Mouse (Mus musculus): ENCODE measurements around the gene Esyt1.

The Esyt1 gene

DNA sequence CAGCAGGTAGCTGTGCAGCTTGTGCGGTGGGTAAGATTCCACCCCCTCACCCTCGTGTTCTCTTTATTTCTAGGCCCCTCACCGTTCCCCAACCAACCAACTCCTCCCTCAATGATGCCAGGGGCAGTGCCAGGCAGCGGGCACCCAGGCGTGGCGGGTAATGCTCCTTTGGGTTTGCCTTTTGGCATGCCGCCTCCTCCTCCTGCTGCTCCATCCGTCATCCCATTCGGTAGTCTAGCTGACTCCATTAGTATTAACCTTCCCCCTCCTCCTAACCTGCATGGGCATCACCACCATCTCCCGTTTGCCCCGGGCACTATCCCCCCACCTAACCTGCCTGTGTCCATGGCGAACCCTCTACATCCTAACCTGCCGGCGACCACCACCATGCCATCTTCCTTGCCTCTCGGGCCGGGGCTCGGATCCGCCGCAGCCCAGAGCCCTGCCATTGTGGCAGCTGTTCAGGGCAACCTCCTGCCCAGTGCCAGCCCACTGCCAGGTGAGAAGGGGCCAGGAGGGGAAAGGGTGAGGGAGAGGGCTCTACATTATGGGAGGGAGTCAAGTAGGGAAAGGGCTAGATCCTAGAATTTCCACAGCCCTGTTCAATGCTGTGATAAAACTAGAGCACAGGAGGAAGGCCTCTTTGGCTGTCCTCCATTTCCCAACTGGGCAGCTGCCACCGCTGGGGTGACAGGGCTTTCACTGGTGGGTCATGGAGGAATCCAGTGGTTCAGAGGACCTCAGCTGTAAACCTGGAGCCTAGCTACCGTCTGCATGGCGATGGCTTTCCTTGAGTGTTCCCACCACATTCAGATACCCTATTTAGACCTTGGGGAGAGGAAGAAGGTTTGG, 37.6 kb downstream of the Esyt1 start:
- DNase-seq (ENCODE audit: low read depth, low spot score): no peak

DNA sequence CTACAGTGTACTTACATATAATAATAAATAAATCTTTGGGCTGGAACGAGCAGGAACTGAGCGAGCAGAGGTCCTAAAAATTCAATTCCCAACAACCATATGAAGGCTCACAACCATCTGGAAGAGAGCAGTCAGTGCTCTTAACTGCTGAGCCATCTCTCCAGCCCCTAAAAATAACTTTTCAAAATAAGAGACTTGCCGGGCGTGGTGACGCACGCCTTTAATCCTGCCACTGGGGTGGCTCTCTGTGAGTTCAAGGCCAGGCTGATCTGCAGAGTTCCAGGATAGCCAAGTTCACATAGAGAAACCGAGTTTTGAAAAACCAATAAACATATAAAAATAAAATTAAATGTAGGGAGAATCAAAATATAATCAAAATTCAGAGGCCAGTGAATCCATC, 39.3 kb downstream of the Esyt1 start:
- DNase-seq (ENCODE audit: low read depth, low spot score): no peak

DNA sequence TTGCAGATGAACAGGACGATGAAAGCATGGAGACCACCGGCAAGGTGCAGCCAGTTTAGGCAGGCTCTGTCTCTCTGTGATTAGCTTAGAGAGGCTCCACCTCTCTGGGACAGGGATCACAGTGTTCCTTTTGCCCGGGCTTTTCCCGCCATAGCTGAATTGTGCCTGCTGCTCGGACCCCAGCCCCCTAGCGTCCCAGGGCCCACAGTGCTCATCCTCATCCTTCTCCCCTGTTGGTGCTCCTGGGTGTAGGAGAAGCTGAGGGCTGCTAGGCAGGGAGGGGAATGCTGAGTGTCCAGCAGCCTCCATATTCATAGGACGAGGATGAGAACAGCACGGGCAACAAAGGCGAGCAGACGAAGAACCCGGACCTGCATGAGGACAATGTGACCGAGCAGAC, 51.3 kb downstream of the Esyt1 start:
- no peak for DNase-seq (ENCODE audit: low read depth, low spot score)

DNA sequence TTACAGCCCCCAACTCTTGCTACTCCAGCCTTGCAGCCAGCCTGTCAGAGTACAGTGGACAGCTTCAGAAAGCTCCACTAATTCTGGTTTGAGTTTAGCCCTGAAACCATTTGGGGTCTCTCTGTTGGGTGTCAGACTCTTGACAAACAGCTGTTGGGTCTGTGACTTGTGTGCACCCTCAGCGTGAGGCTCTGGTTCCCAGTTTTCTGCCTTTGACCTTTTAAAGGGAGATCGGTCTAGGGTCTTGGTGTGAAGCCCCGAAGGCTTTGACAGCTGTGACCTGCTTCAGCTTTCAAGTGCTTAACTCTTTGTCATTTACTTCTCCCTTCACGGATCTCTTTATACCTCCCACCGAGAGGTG, 65.4 kb downstream of the Esyt1 start:
- no peak for DNase-seq (ENCODE audit: low read depth, low spot score)

Measured in c-Kit-negative CD71-positive TER-119-positive erythroid progenitor cells, embryonic 14.5 days (primary cell).